Mouse (Mus musculus): Measurements from ENCODE around the gene Prrxl1. TPM values are rescaled to one million over a fixed set of nuclear protein-coding genes. Genes with fewer than 3 reads are reported as not detected.

Gene Prrxl1
- total RNA-seq (2022): not detected

- DNase-seq (ENCODE audit: low spot score in 2 of 2): no peak
Measured at GRCm38 (mm10) chr14:32599290-32600041, at the start of gene Prrxl1. Prrxl1 (plus strand) TSS chr14:32599407.

GRCm38 (mm10) chr14:32551854-32552253, 47.4 kb upstream of the Prrxl1 start:
- DNase-seq (ENCODE audit: low spot score in 2 of 2): no peak

- DNase-seq (ENCODE audit: low spot score in 2 of 2): no peak
Measured at GRCm38 (mm10) chr14:32553198-32553903, 45.9 kb upstream of the Prrxl1 start.

DNA sequence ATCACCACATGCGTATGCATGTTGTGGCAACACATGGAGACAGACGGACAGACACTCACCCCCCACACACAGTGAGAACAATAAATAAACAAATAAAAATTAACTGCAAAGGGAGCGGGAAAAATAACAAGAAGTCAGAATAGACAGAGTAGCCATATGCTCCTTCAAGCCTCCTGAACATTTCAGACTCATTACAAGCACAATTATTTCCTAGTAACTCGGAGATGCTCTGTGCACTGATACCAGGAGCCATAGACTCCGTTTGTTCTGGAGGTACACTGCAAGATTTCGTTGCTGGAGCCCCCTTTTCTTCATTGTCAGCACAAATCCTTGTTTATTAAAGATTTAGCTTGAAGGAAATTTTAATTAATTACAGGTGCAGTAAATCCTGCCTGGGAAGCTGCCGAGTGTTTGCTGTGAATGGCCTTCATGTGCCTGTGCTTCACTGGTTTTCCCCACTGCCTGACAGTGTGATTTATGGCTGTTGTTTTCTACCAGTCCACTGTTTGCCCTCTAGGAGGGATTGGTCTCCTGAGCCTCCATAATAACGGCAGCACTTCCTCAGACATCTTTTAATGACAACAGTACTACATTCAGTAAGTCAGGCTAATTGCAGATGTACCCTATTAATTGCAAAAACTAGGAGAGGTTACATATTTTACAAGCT, 44.2 kb upstream of the Prrxl1 start:
- DNase-seq (ENCODE audit: low spot score in 2 of 2): no peak

DNA sequence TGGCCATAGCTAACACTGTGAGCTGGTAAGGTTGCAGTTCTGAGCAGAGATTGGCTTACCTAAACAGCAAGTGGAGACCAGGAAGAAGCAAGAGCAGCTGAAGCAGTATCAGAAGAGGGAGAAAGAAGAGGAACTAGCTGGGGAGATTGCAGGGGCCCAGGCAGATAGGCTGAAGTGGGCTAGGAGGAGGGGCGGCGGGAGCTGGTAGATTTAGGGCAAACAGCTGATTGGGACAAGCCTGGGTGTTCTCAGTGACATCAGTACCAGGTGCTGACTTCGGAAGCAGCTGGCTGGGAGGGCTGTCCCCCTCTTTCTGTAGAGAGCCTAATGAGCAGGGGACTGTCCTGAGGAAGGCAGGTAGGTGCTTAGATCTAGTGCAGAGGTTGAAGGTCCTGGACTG, 37.8 kb upstream of the Prrxl1 start:
- DNase-seq (ENCODE audit: low spot score in 2 of 2): no peak

DNA sequence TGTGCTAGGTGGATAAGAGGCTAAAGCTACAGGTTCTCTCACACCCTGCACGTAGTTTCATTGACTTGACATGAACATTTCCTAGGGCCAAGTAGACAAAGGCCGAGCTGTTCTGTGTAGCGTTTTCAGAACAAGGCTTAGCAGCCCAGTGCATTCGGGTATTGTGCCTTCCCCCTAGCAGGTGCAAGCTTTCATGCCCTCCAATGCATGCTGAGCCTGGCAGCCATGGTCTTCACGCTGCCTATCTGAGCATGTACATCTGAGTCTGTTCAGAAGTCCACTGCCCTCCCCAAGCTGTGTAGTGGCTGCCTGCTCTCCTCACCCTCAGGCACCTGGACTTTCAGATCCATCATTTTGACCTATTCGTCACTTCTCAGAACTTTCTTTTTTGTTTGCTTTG, 35.5 kb upstream of the Prrxl1 start:
- DNase-seq (ENCODE audit: low spot score in 2 of 2): no peak

- DNase-seq (ENCODE audit: low spot score in 2 of 2): no peak
Measured at GRCm38 (mm10) chr14:32572519-32572918, 26.7 kb upstream of the Prrxl1 start.

DNA sequence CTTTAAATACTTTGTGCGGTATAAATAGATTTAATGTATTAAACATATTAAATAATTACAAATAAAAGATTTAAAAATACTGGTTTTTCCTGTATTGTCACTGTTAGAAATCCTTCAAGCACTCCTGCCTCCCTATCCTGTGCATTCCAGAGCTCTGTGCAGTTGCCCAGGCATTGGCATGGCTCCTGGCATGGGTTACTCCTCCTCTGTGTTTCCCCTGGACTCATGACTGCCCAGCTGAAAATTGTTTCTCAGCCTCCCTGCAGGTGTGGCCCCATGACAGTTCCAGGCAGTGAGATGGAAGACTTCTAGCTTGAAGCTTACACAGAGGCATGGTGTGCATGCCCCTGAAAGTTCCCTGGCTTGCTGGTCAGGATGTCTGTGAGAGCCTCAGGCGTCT, 20.8 kb upstream of the Prrxl1 start:
- DNase-seq (ENCODE audit: low spot score in 2 of 2): no peak

DNA sequence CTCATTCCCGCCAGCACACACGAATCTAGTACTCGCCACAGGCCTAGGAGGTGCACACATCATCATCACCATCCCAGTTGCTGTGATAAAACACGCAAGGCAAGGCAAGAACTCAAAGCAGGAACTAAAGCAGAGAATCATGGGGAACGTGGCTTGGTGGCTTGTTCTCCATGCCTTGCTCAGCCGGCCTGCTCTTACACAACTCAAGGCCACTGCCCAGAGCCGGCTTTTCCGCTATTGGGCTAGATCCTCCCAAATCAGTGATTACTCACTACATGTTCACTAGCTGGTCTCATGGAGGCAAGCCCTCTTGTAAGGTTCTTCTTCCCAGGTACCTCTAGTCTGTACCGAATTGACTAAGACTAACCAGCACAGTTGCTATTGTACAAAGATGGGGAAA, 15.5 kb upstream of the Prrxl1 start:
- DNase-seq (ENCODE audit: low spot score in 2 of 2): no peak

DNA sequence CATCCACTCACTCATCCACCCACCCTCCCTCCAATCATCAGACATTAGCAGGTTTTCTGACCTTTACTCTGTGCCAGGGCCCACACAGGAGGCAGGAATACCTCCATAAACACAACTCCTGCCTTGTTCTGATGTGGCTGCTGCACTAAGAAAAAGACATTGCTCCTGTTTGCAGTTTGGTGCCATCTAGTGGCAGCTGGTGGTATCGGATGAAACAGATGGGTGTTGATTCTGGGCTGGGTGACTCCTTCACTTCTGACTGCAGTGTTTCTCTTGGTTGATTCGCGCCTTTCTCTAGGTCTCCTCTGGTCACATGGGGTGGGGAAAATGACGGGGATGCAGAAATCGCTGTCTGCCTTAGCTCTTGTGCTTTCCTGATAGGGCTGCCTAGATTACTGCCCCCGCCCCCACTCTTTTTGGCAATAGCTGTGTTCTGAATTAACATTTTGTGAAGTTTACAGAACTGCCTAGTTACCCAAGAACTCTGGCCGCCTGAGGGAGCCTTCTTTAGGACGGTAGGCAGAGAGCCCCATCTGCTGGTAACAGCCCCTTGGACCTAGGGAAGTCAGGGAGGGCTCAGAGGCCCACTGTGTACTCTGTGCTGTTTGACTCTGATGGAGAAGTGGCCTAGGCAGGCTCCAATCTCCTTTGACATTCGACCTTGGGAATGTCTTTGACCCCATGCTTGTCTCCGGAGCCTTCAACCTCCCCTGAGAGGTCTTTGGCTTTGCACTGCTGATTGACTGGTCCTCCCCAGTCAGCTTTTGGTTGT, 12.0 kb upstream of the Prrxl1 start:
- DNase-seq (ENCODE audit: low spot score in 2 of 2): peak; percentile 45 to 61

- no peak for DNase-seq (ENCODE audit: low spot score in 2 of 2)
Measured at GRCm38 (mm10) chr14:32590377-32590776, 8.8 kb upstream of the Prrxl1 start.

DNA sequence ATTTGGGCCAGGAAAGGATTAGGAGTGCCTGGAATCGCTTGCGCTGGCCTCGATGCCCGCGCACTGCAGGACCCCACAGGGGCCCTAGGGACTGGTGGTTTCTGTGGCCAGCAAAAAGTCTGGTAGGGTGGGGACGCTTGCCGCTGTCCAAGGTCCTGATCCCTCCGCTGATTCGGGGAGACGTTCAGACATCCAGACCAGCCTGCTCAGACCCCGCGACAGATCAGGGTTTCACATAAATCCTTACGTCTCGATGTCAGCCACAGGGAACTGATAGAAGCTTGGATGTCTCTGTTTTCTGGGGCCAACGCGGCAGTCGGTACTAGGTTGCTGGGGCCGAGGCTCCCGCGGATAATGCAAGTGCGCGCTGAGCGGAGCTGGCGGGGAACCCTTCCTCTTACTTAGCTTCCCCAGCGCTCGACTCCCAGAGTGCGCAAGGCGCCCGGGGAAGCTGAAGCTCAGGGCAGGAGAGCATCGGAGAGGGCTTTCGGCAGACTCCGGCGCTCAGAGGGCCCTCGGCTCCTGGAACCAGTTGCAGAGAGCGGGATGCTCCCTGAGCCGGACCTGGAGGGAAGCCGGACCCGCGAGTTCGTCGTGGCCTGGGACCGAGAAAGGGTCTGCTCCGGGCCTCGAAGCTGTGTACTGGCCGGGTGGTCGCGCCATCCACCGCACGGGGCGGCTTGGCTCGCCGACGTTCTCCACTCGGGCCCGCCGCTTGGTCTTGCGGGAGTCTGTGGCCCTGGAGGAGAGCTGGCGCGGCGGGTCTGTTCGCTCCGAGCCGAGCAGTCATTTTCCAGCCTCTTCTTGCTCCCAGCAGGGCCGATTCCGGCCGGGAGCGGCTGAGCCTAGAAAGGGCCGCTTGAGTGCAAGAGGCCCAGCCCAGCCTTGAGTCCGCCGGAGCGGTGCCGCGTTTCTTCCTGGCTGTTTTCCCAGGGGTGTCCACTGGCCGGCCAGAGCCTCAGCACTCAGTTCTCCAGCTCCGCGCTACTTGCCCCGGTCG, 1.7 kb upstream of the Prrxl1 start:
- peak in 1 of 2 experiments; percentile 17 for DNase-seq (ENCODE audit: low spot score in 2 of 2)

- no peak for DNase-seq (ENCODE audit: low spot score in 2 of 2)
Measured at GRCm38 (mm10) chr14:32598437-32599219, 579 bp upstream of the Prrxl1 start.

DNA sequence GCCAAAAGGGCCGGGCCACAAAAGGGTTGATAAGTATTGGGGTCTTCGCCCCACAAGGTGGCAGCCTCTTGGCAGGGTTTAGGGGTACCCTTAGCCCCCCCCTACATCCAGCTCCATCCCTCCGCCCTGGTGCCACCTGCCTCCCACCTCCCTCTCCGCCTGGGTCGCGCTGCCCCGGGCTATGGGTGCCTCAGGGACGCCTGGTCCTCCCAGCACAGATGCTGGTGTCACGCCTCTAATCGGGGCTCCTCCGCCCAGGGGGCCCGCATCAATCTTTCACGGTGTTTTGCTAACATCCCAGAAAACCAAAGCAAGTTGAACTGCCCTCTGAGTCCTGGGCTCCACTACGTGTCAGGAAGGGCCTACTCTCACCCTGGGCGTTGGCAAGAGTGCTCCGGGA, 903 bp downstream of the Prrxl1 start:
- DNase-seq (ENCODE audit: low spot score in 2 of 2): no peak

GRCm38 (mm10) chr14:32605508-32605907, 6.3 kb downstream of the Prrxl1 start:
- DNase-seq (ENCODE audit: low spot score in 2 of 2): no peak

DNA sequence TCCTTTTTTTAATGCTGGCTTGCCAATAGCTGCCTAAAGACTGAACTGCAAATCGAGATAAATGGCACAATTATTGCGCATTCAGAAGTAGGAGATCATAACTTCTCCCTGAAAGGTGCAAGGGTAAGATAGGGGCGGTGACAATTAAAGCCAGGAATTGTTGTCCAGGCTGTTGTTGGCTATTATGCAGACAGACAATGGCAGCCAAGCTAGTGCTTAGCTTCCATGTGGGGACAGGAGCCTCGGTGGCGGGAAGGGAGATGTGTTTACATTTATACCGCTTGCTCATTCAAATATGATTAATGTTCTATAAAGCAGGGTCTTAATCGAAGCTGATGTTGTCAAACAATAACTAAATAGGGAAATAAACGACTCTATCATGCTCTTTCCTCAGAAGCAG, 7.1 kb downstream of the Prrxl1 start:
- no peak for DNase-seq (ENCODE audit: low spot score in 2 of 2)

- no peak for DNase-seq (ENCODE audit: low spot score in 2 of 2)
Measured at GRCm38 (mm10) chr14:32609392-32609791, 10.2 kb downstream of the Prrxl1 start.

DNA sequence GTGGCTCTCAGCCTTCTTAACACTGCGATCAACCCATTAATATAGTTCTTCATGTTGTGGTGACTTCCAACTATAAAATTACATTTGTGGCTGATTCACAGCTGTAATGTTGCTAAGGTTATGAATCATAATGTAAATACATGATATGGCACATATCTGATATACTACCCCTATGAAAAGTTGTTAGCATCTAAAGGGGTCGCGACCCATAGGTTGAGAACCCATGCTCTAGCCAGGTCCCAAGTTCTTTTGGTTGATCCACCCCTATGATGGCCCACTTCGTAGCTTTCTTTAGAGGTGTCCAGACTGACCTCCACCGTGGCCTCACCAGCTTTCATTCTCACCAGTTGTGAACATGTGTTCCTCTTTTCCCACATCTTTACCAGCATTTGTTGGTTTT, 18.0 kb downstream of the Prrxl1 start:
- DNase-seq (ENCODE audit: low spot score in 2 of 2): no peak

GRCm38 (mm10) chr14:32624245-32624644, 25.0 kb downstream of the Prrxl1 start:
- no peak for DNase-seq (ENCODE audit: low spot score in 2 of 2)

- DNase-seq (ENCODE audit: low spot score in 2 of 2): no peak
Measured at GRCm38 (mm10) chr14:32624811-32625210, 25.6 kb downstream of the Prrxl1 start.
